Mouse (Mus musculus) E14TG2a.4 (cell line): ENCODE results near the gene Scfd2.

Experiments
- CTCF ChIP-seq: conservative IDR thresholded peaks from 2 replicates; pipeline ENCODE4 v1.5.1; 2014; ENCODE audit warnings: low read length
- NANOG ChIP-seq: IDR thresholded peaks from 2 replicates; pipeline ENCODE4 v1.6.1; 2014; ENCODE audit warnings: borderline replicate concordance, low read length, mixed read lengths
- POU5F1 ChIP-seq: IDR thresholded peaks from 2 replicates; pipeline ENCODE4 v1.6.1; 2014; ENCODE audit warnings: low read length, borderline replicate concordance

DNA sequence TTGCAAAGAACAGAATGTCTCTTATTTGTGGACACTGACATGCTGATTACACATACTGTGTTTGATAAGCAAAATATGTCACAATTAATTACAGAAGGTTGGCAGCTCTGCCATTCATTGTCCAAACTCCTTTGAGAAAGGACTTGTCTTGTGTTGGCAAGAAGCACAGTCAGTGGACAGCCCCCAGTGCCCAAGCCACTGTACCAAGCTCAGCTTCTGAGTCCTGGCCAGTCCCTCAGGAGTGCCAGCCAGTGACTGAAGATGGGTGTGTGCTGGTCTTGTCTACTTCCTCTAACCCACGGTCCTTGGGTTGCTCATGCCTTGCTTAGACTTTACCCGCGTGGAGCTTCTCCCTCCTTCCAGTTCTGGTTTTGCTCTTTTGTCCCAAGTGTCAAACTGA lies 194.1 kb downstream of the Scfd2 start:
- TF ChIP-seq CTCF (no peak), NANOG (no peak), POU5F1 (no peak)
